Mouse (Mus musculus) liver, postnatal 0 days (tissue): ENCODE data around the gene Phf23. TPM values are rescaled to one million over a fixed set of nuclear protein-coding genes. Genes with fewer than 3 reads are reported as not detected.

Source experiments
- ATAC-seq: fragments of 200-750 bp; cut with Nextera tagmentation; 2 replicates; pipeline ENCODE4 v1.8.0; 2017; ENCODE audit warnings: mild to moderate bottlenecking, moderate library complexity
- DNase-seq: peaks from one replicate; pipeline ENCODE4 v3.0.0-alpha.2; 2016
- H3K27ac ChIP-seq: fragments of 300-500 bp; sonication (generic); 2 replicates; pipeline ENCODE4 v1.5.1; 2014; ENCODE audit warnings: antibody characterized with exemption, moderate library complexity, mild to moderate bottlenecking, low read depth
- H3K27me3 ChIP-seq: fragments of 300-500 bp; sonication (generic); 2 replicates; pipeline ENCODE4 v1.6.1; 2014; ENCODE audit warnings: low read length, control low read depth, mixed read lengths; ENCODE audit not compliant: insufficient read depth
- H3K36me3 ChIP-seq: fragments of 300-500 bp; sonication (generic); replicated peaks from 2 replicates; pipeline ENCODE4 v1.6.1; 2014; ENCODE audit warnings: mild to moderate bottlenecking, control low read depth, low read length, moderate library complexity, mixed read lengths; ENCODE audit not compliant: insufficient read depth
- H3K4me1 ChIP-seq: fragments of 300-500 bp; sonication (generic); 2 replicates; pipeline ENCODE4 v1.6.1; 2014; ENCODE audit warnings: antibody characterized with exemption, mild to moderate bottlenecking, control low read depth; ENCODE audit not compliant: insufficient read depth
- H3K4me2 ChIP-seq: fragments of 300-500 bp; sonication (generic); 2 replicates; pipeline ENCODE4 v1.6.1; 2014; ENCODE audit warnings: low read depth, mild to moderate bottlenecking, low read length, moderate library complexity, mixed read lengths
- H3K4me3 ChIP-seq: fragments of 300-500 bp; sonication (generic); 2 replicates; pipeline ENCODE4 v1.5.1; 2014; ENCODE audit warnings: low read depth, low read length
- H3K9ac ChIP-seq: fragments of 300-500 bp; sonication (generic); replicated peaks from 2 replicates; pipeline ENCODE4 v1.6.1; 2014; ENCODE audit warnings: mild to moderate bottlenecking, moderate library complexity
- H3K9me3 ChIP-seq: fragments of 300-500 bp; sonication (generic); 2 replicates; pipeline ENCODE4 v1.6.1; 2016; ENCODE audit warnings: mild to moderate bottlenecking, control low read depth, low read length, mixed read lengths
- CTCF ChIP-seq: sonication (generic); IDR thresholded peaks from 2 replicates; pipeline ENCODE4 v1.5.1; 2016; ENCODE audit warnings: antibody characterized with exemption, low read depth
- EP300 ChIP-seq: IDR thresholded peaks from 2 replicates; pipeline ENCODE4 v1.6.1; 2016; ENCODE audit warnings: antibody characterized with exemption, low read depth, mild to moderate bottlenecking
- WGBS: fragments of 180-500 bp; shearing (Covaris S2); extraction: QIAGEN DNeasy Blood & Tissue Kit; methylation state at CpG from one replicate; pipeline ENCODE4 v1.1.7; 2014; ENCODE audit not compliant: insufficient replicate concordance; 5-methylcytosine and 5-hydroxymethylcytosine counted together
- polyA plus RNA-seq: library from polyadenylated mRNA; unstranded; fragments of >200 nt; fragmentation: Nextera tagmentation; extraction: Ambion mirVana; gene quantifications from 2 replicates; pipeline ENCODE4 v1.2.1, GENCODE M21; 2015

Gene Phf23
- polyA plus RNA-seq, 1 experiment from 2014 or later: 19.5 TPM

GRCm38 (mm10) chr11:70027397-70027796, 31.8 kb downstream of the Phf23 start:
- H3K27me3 ChIP-seq: peaks cover 14% of the 10 kb centered on the region; the same call in 1 of the 2 replicates
- no peak for DNase-seq
- H3K9me3 ChIP-seq: no peaks in the 10 kb centered on the region
- no peak for ATAC-seq
- H3K4me2 ChIP-seq: no peak overlapping the region
- TF ChIP-seq CTCF: no peak
- no peak for TF ChIP-seq EP300
- no peak overlapping the region for H3K9ac ChIP-seq
- no peaks in the 10 kb centered on the region for H3K36me3 ChIP-seq
- H3K27ac ChIP-seq: no peak overlapping the region
- H3K4me1 ChIP-seq: peaks cover 7% of the 10 kb centered on the region
- WGBS: 73% methylated on average over 9 of the region's 9 CpGs
- no peak overlapping the region for H3K4me3 ChIP-seq

GRCm38 (mm10) chr11:70028401-70029129, 33.0 kb downstream of the Phf23 start:
- H3K9ac ChIP-seq: no peak overlapping the region
- WGBS: 39% methylated on average over 12 of the region's 12 CpGs
- ATAC-seq: no peak
- no peaks in the 10 kb centered on the region for H3K9me3 ChIP-seq
- H3K27me3 ChIP-seq: peaks cover 9% of the 10 kb centered on the region; the same call in 1 of the 2 replicates
- H3K4me3 ChIP-seq: no peak overlapping the region
- no peak for TF ChIP-seq CTCF
- no peak for TF ChIP-seq EP300
- H3K4me2 ChIP-seq: peak overlapping the region; percentile 35
- H3K27ac ChIP-seq: no peak overlapping the region
- peaks cover 7% of the 10 kb centered on the region for H3K4me1 ChIP-seq
- DNase-seq: no peak
- no peaks in the 10 kb centered on the region for H3K36me3 ChIP-seq

GRCm38 (mm10) chr11:70029130-70029801, 33.7 kb downstream of the Phf23 start:
- Histone ChIP-seq H3K4me3 (no peak overlapping the region), H3K9ac (no peak overlapping the region), H3K9me3 (no peaks in the 10 kb centered on the region), H3K27ac (no peak overlapping the region), H3K27me3 (peaks cover 3% of the 10 kb centered on the region; the same call in 1 of the 2 replicates), H3K36me3 (no peaks in the 10 kb centered on the region), H3K4me1 (peaks cover 7% of the 10 kb centered on the region), H3K4me2 (peak overlapping the region; percentile 35)
- 8% methylated on average over 20 of the region's 20 CpGs for WGBS
- TF ChIP-seq EP300 (no peak), CTCF (no peak)
- peak; percentile 50 for DNase-seq
- peak; percentile 37; the same call in 1 of the 2 replicates for ATAC-seq

GRCm38 (mm10) chr11:70029829-70030550, 34.4 kb downstream of the Phf23 start:
- TF ChIP-seq EP300: no peak
- no peak for TF ChIP-seq CTCF
- DNase-seq (no peak), ATAC-seq (no peak)
- H3K9me3 ChIP-seq: no peaks in the 10 kb centered on the region
- H3K4me1 ChIP-seq: peaks cover 7% of the 10 kb centered on the region
- H3K27ac ChIP-seq: no peak overlapping the region
- H3K4me3 ChIP-seq: no peak overlapping the region
- no peak overlapping the region for H3K9ac ChIP-seq
- WGBS: 53% methylated on average over 10 of the region's 11 CpGs
- no peak overlapping the region; the same call in 1 of the 2 replicates for H3K4me2 ChIP-seq
- no peaks in the 10 kb centered on the region for H3K36me3 ChIP-seq
- H3K27me3 ChIP-seq: no peaks in the 10 kb centered on the region

GRCm38 (mm10) chr11:70030651-70031320, 35.2 kb downstream of the Phf23 start:
- Histone ChIP-seq H3K4me2 (no peak overlapping the region), H3K36me3 (no peaks in the 10 kb centered on the region), H3K4me1 (peaks cover 7% of the 10 kb centered on the region), H3K9ac (no peak overlapping the region), H3K9me3 (no peaks in the 10 kb centered on the region), H3K27ac (no peak overlapping the region), H3K4me3 (no peak overlapping the region), H3K27me3 (no peaks in the 10 kb centered on the region)
- no peak for DNase-seq
- TF ChIP-seq EP300: no peak
- 88% methylated on average over 28 of the region's 28 CpGs for WGBS
- no peak for ATAC-seq

- H3K4me3 ChIP-seq: no peak overlapping the region
- H3K4me1 ChIP-seq: peaks cover 7% of the 10 kb centered on the region
- H3K27me3 ChIP-seq: no peaks in the 10 kb centered on the region
- no peaks in the 10 kb centered on the region for H3K9me3 ChIP-seq
- ATAC-seq: no peak
- H3K9ac ChIP-seq: no peak overlapping the region
- no peak for DNase-seq
- TF ChIP-seq EP300 (no peak), CTCF (no peak)
- H3K27ac ChIP-seq: no peak overlapping the region
- H3K36me3 ChIP-seq: no peaks in the 10 kb centered on the region
- H3K4me2 ChIP-seq: no peak overlapping the region
- 91% methylated on average over 11 of the region's 11 CpGs for WGBS
These were observed 35.7 kb downstream of the Phf23 start for GRCm38 (mm10) chr11:70031321-70031670.
